Comparison of ENCODE assay signal across 7 mouse cellular contexts in genomic region chr11:120187236-120188101, GRCm38 (mm10). TPM values are rescaled to one million over a fixed set of nuclear protein-coding genes. Genes with fewer than 3 reads are reported as not detected.
DNase-seq lines count a peak whose midpoint lies in the region; ATAC-seq lines count a peak whose summit lies in the region.

No protein-coding gene starts in this region.

- peak overlapping the region; percentile 92 for H3K9ac ChIP-seq in forebrain, embryonic 16.5 days (replicated peaks; ENCODE audit: low read depth, low read length)

- WGBS in forebrain, embryonic 16.5 days, result 1% methylated on average over 43 of the region's 43 CpGs

- H3K4me3 ChIP-seq in forebrain, embryonic 16.5 days (replicated peaks; ENCODE audit: low read length), result peak overlapping the region; percentile 77

- no peaks in the 10 kb centered on the region for H3K9me3 ChIP-seq in forebrain, embryonic 16.5 days (ENCODE audit: control insufficient read depth, low read length)

- peak overlapping the region; percentile 92 for H3K4me2 ChIP-seq in forebrain, embryonic 16.5 days (ENCODE audit: low read length)

- H3K4me1 ChIP-seq in forebrain, embryonic 16.5 days (replicated peaks; ENCODE audit: control insufficient read depth, insufficient read depth, low read length), result peaks cover 35% of the 10 kb centered on the region

- no peak for ATAC-seq in forebrain, embryonic 16.5 days

- DNase-seq in 3T3-L1 (ENCODE audit: low read depth, low spot score) (peak; percentile 37), MN1 (ENCODE audit: low spot score) (peak; percentile 54)
- peak; percentile 56 for DNase-seq in kidney, adult 9 months
- peak; percentile 63 for DNase-seq in lung, postnatal 14 days
- DNase-seq in urinary bladder, postnatal 14 days (ENCODE audit: low spot score), result peak; percentile 56
- DNase-seq in gastrocnemius, postnatal 4 days (ENCODE audit: low spot score in 2 of 2), result no peak

- H3K36me3 ChIP-seq in forebrain, embryonic 16.5 days (ENCODE audit: control insufficient read depth, insufficient read depth), result no peaks in the 10 kb centered on the region

- no peaks in the 10 kb centered on the region for H3K27me3 ChIP-seq in forebrain, embryonic 16.5 days (replicated peaks; ENCODE audit: control insufficient read depth, insufficient read depth, low read length)

- peak overlapping the region; percentile 95 for H3K27ac ChIP-seq in forebrain, embryonic 16.5 days (ENCODE audit: low read length)

RNA-seq across cellular contexts. Expression of gene Slc38a10, which starts 36.3 kb away (rescaled TPM):
- polyA plus RNA-seq in forebrain, embryonic 16.5 days (2015; fragmentation: Nextera tagmentation; extraction: Ambion mirVana), result 106 and 110 TPM in 2 replicates
- 100 to 1,000 TPM in 1 of 2 experiments, 10 to 100 TPM in 1; 88.6 to 100 TPM for total RNA-seq in gastrocnemius, postnatal 4 days (2021)

RNA-seq across cellular contexts. Expression of gene Bahcc1, which starts 45.3 kb away (rescaled TPM):
- 14.5 and 14.8 TPM in 2 replicates for polyA plus RNA-seq in forebrain, embryonic 16.5 days (2015; fragmentation: Nextera tagmentation; extraction: Ambion mirVana)
- 10 to 100 TPM; 13.6 to 15.1 TPM for total RNA-seq in gastrocnemius, postnatal 4 days (2021)

Comparison
In these comparisons a context has a peak if more than half of its experiments do, and no peak if none do; other contexts are left out.
1. DNase-seq: peak in 3T3-L1 (single experiment), MN1 (single experiment), kidney, adult 9 months (single experiment), lung, postnatal 14 days (single experiment) and urinary bladder, postnatal 14 days (single experiment); none in gastrocnemius, postnatal 4 days (0 of 2).